Mouse (Mus musculus) G1E (cell line): ENCODE measurements around the gene Glis2.

Experiments used
- CTCF ChIP-seq: IDR thresholded peaks from 2 replicates; pipeline ENCODE4 v1.5.1; 2012; ENCODE audit warnings: low read depth, low read length, inconsistent platforms, mixed read lengths
- GATA1 ChIP-seq: IDR thresholded peaks from 2 replicates; pipeline ENCODE4 v1.6.1; 2012; ENCODE audit warnings: borderline replicate concordance, low read length, inconsistent platforms, mixed read lengths
- TAL1 ChIP-seq: conservative IDR thresholded peaks from 2 replicates; pipeline ENCODE4 v1.6.1; 2012; ENCODE audit warnings: low read depth, low read length, inconsistent platforms, mixed read lengths

GRCm38 (mm10) chr16:4555555-4555954 lies 39.0 kb upstream of the Glis2 start:
- TF ChIP-seq CTCF: no peak
- no peak for TF ChIP-seq GATA1
- TF ChIP-seq TAL1: 0 out of 2 replicates have a peak, but pooled peaks have one; percentile 20
